Mouse (Mus musculus): ENCODE measurements around the gene Pip5k1c. TPM values are rescaled to one million over a fixed set of nuclear protein-coding genes. Genes with fewer than 3 reads are reported as not detected.

The Pip5k1c gene
- polyA plus RNA-seq, 1 experiment from 2014 or later, result 50.1 TPM

GRCm38 (mm10) chr10:81302781-81303218, 10.0 kb downstream of the Pip5k1c start:
- Histone ChIP-seq H3K4me3 (ENCODE audit: low read depth, low read length) (no peak overlapping the region), H3K4me2 (replicated peaks; ENCODE audit: low read depth, low read length) (0 out of 2 replicates have a peak overlapping the region, but pooled peaks have one; percentile 5), H3K27me3 (ENCODE audit: control insufficient read depth, insufficient read depth, low read length) (no peaks in the 10 kb centered on the region), H3K27ac (ENCODE audit: low read length) (no peak overlapping the region), H3K9me3 (ENCODE audit: control insufficient read depth, low read depth, low read length) (no peaks in the 10 kb centered on the region), H3K36me3 (ENCODE audit: control insufficient read depth, insufficient read depth, low read length) (peaks cover 22% of the 10 kb centered on the region), H3K4me1 (ENCODE audit: control insufficient read depth, insufficient read depth, low read length) (peaks cover 19% of the 10 kb centered on the region; the same call in 1 of the 2 replicates), H3K9ac (replicated peaks; ENCODE audit: low read depth, low read length) (no peak overlapping the region; the same call in 1 of the 2 replicates)
- WGBS, result 49% methylated on average over 14 of the region's 14 CpGs
- ATAC-seq (ENCODE audit: insufficient number of reproducible peaks, insufficient read depth, low FRiP score, low read depth), result no peak

GRCm38 (mm10) chr10:81303258-81303657, 10.5 kb downstream of the Pip5k1c start:
- Histone ChIP-seq H3K27me3 (ENCODE audit: control insufficient read depth, insufficient read depth, low read length) (no peaks in the 10 kb centered on the region), H3K36me3 (ENCODE audit: control insufficient read depth, insufficient read depth, low read length) (peaks cover 26% of the 10 kb centered on the region), H3K9me3 (ENCODE audit: control insufficient read depth, low read depth, low read length) (no peaks in the 10 kb centered on the region), H3K27ac (ENCODE audit: low read length) (no peak overlapping the region), H3K9ac (replicated peaks; ENCODE audit: low read depth, low read length) (0 out of 2 replicates have a peak overlapping the region, but pooled peaks have one; percentile 4), H3K4me3 (ENCODE audit: low read depth, low read length) (no peak overlapping the region), H3K4me1 (ENCODE audit: control insufficient read depth, insufficient read depth, low read length) (peaks cover 19% of the 10 kb centered on the region; the same call in 1 of the 2 replicates), H3K4me2 (replicated peaks; ENCODE audit: low read depth, low read length) (0 out of 2 replicates have a peak overlapping the region, but pooled peaks have one; percentile 5)
- ATAC-seq (ENCODE audit: insufficient number of reproducible peaks, insufficient read depth, low FRiP score, low read depth), result no peak
- WGBS, result 76% methylated on average over 10 of the region's 10 CpGs

- Histone ChIP-seq H3K36me3 (ENCODE audit: control insufficient read depth, insufficient read depth, low read length) (peaks cover 27% of the 10 kb centered on the region), H3K4me1 (ENCODE audit: control insufficient read depth, insufficient read depth, low read length) (peaks cover 19% of the 10 kb centered on the region; the same call in 1 of the 2 replicates), H3K27me3 (ENCODE audit: control insufficient read depth, insufficient read depth, low read length) (no peaks in the 10 kb centered on the region), H3K27ac (ENCODE audit: low read length) (no peak overlapping the region), H3K4me3 (ENCODE audit: low read depth, low read length) (no peak overlapping the region), H3K4me2 (replicated peaks; ENCODE audit: low read depth, low read length) (no peak overlapping the region), H3K9ac (replicated peaks; ENCODE audit: low read depth, low read length) (no peak overlapping the region), H3K9me3 (ENCODE audit: control insufficient read depth, low read depth, low read length) (no peaks in the 10 kb centered on the region)
- no peak for ATAC-seq (ENCODE audit: insufficient number of reproducible peaks, insufficient read depth, low FRiP score, low read depth)
- WGBS, result 73% methylated on average over 7 of the region's 7 CpGs
Observed at GRCm38 (mm10) chr10:81303761-81304160, 11.0 kb downstream of the Pip5k1c start.

- H3K4me1 ChIP-seq (ENCODE audit: control insufficient read depth, insufficient read depth, low read length), result peaks cover 19% of the 10 kb centered on the region; the same call in 1 of the 2 replicates
- 20% methylated on average over 7 of the region's 9 CpGs for WGBS
- no peak for ATAC-seq (ENCODE audit: insufficient number of reproducible peaks, insufficient read depth, low FRiP score, low read depth)
Observed at GRCm38 (mm10) chr10:81304597-81305238, 12.0 kb downstream of the Pip5k1c start.

GRCm38 (mm10) chr10:81305663-81306062, 12.9 kb downstream of the Pip5k1c start:
- Histone ChIP-seq H3K4me3 (ENCODE audit: low read depth, low read length) (no peak overlapping the region), H3K27ac (ENCODE audit: low read length) (no peak overlapping the region), H3K27me3 (ENCODE audit: control insufficient read depth, insufficient read depth, low read length) (no peaks in the 10 kb centered on the region), H3K9ac (replicated peaks; ENCODE audit: low read depth, low read length) (no peak overlapping the region), H3K36me3 (ENCODE audit: control insufficient read depth, insufficient read depth, low read length) (peaks cover 40% of the 10 kb centered on the region), H3K9me3 (ENCODE audit: control insufficient read depth, low read depth, low read length) (no peaks in the 10 kb centered on the region), H3K4me1 (ENCODE audit: control insufficient read depth, insufficient read depth, low read length) (peaks cover 14% of the 10 kb centered on the region; the same call in 1 of the 2 replicates), H3K4me2 (replicated peaks; ENCODE audit: low read depth, low read length) (no peak overlapping the region)
- ATAC-seq (ENCODE audit: insufficient number of reproducible peaks, insufficient read depth, low FRiP score, low read depth), result no peak
- WGBS, result 95% methylated on average over 14 of the region's 14 CpGs

More at GRCm38 (mm10) chr10:81304597-81305238, 12.0 kb downstream of the Pip5k1c start:
- Histone ChIP-seq H3K4me2 (replicated peaks; ENCODE audit: low read depth, low read length) (no peak overlapping the region), H3K36me3 (ENCODE audit: control insufficient read depth, insufficient read depth, low read length) (peaks cover 34% of the 10 kb centered on the region), H3K4me3 (ENCODE audit: low read depth, low read length) (no peak overlapping the region), H3K9ac (replicated peaks; ENCODE audit: low read depth, low read length) (no peak overlapping the region), H3K9me3 (ENCODE audit: control insufficient read depth, low read depth, low read length) (no peaks in the 10 kb centered on the region), H3K27me3 (ENCODE audit: control insufficient read depth, insufficient read depth, low read length) (no peaks in the 10 kb centered on the region), H3K27ac (ENCODE audit: low read length) (no peak overlapping the region)

- H3K9ac ChIP-seq (replicated peaks; ENCODE audit: low read depth, low read length), result no peak overlapping the region
- WGBS, result 92% methylated on average over 12 of the region's 12 CpGs
- no peak overlapping the region for H3K4me2 ChIP-seq (replicated peaks; ENCODE audit: low read depth, low read length)
- H3K27ac ChIP-seq (ENCODE audit: low read length), result no peak overlapping the region
- ATAC-seq (ENCODE audit: insufficient number of reproducible peaks, insufficient read depth, low FRiP score, low read depth), result no peak
- H3K4me3 ChIP-seq (ENCODE audit: low read depth, low read length), result no peak overlapping the region
- no peaks in the 10 kb centered on the region for H3K27me3 ChIP-seq (ENCODE audit: control insufficient read depth, insufficient read depth, low read length)
- H3K4me1 ChIP-seq (ENCODE audit: control insufficient read depth, insufficient read depth, low read length), result 0 out of 2 replicates have a peak, but pooled peaks cover 10% of the 10 kb centered on the region
- H3K36me3 ChIP-seq (ENCODE audit: control insufficient read depth, insufficient read depth, low read length), result peaks cover 46% of the 10 kb centered on the region
- H3K9me3 ChIP-seq (ENCODE audit: control insufficient read depth, low read depth, low read length), result no peaks in the 10 kb centered on the region
Observed at GRCm38 (mm10) chr10:81306173-81306668, 13.5 kb downstream of the Pip5k1c start.

DNA sequence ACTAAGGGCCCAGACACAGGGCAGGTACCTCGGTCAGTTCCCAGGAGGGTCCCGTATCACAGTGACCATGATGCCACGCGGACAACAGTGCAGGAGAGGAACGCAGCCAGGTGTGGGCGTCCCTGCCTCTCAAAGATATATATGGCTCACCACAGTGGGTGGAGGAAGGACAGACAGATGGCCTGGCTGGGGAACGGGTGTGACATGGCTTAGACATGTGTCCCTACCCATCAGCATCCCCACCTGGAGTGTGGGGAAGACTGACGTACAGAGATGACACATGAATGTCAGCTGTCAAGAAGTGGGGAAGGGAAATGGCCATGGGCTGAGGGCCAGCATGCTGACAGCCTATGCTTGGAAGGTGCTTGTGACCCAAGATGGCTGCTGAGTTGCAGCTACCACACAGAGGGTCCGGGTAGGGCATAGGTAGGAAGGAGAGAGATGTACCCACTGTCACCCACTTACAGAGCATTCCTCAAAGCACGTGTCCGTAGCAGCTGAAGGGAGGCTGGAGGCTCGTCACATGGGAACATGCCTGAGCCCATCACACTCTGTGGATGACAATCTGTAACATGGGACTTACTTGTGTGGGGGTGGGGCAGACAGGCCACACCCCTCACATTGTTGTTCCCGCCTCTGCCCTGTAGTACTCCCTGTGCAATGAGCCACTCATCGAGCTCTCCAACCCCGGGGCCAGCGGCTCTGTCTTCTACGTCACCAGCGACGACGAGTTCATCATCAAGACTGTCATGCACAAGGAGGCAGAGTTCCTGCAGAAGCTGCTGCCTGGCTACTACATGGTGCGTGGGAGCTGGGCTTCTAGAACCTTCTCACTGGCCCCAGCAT, 14.3 kb downstream of the Pip5k1c start:
- no peak overlapping the region for H3K27ac ChIP-seq (ENCODE audit: low read length)

DNA sequence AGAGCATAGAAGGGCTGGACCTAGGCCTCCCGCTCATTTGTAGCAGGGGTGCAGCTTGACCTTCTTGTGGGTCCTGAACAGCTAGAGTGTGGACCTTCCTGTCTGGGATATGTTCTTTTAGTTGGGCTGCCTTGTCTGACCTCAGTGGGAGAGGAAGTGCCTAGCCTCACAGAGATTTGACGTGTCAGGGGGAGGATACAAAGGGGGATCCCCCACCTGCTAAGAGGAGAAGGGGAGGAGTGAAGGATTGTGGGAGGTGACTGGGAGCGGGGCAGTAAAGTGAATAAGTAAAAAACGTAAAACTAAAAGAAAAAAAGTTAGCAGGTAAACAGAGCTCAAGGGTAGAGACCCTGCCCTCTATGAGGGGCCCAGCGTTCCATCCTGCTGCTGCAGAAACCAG, 16.8 kb downstream of the Pip5k1c start:
- Histone ChIP-seq H3K9ac (replicated peaks; ENCODE audit: low read depth, low read length) (no peak overlapping the region), H3K27me3 (ENCODE audit: control insufficient read depth, insufficient read depth, low read length) (no peaks in the 10 kb centered on the region), H3K36me3 (ENCODE audit: control insufficient read depth, insufficient read depth, low read length) (peaks cover 74% of the 10 kb centered on the region), H3K9me3 (ENCODE audit: control insufficient read depth, low read depth, low read length) (no peaks in the 10 kb centered on the region), H3K27ac (ENCODE audit: low read length) (no peak overlapping the region), H3K4me2 (replicated peaks; ENCODE audit: low read depth, low read length) (no peak overlapping the region), H3K4me3 (ENCODE audit: low read depth, low read length) (no peak overlapping the region), H3K4me1 (ENCODE audit: control insufficient read depth, insufficient read depth, low read length) (no peaks in the 10 kb centered on the region)
- WGBS, result 80% methylated on average over 5 of the region's 5 CpGs
- no peak for ATAC-seq (ENCODE audit: insufficient number of reproducible peaks, insufficient read depth, low FRiP score, low read depth)

More for the DNA sequence above, 14.3 kb downstream of the Pip5k1c start:
- ATAC-seq (ENCODE audit: insufficient number of reproducible peaks, insufficient read depth, low FRiP score, low read depth), result no peak
- H3K4me1 ChIP-seq (ENCODE audit: control insufficient read depth, insufficient read depth, low read length), result 0 out of 2 replicates have a peak, but pooled peaks cover 10% of the 10 kb centered on the region
- no peaks in the 10 kb centered on the region for H3K9me3 ChIP-seq (ENCODE audit: control insufficient read depth, low read depth, low read length)
- H3K4me3 ChIP-seq (ENCODE audit: low read depth, low read length), result no peak overlapping the region
- peaks cover 54% of the 10 kb centered on the region for H3K36me3 ChIP-seq (ENCODE audit: control insufficient read depth, insufficient read depth, low read length)
- H3K9ac ChIP-seq (replicated peaks; ENCODE audit: low read depth, low read length), result no peak overlapping the region
- H3K4me2 ChIP-seq (replicated peaks; ENCODE audit: low read depth, low read length), result no peak overlapping the region
- H3K27me3 ChIP-seq (ENCODE audit: control insufficient read depth, insufficient read depth, low read length), result no peaks in the 10 kb centered on the region
- 94% methylated on average over 21 of the region's 21 CpGs for WGBS

Data from stomach, embryonic 14.5 days (tissue).